Mouse (Mus musculus) CH12.LX (cell line): Measurements from ENCODE around the gene Nectin2. TPM values are rescaled to one million over a fixed set of nuclear protein-coding genes. Genes with fewer than 3 reads are reported as not detected.

Experiments
- DNase-seq: peaks from one replicate; pipeline ENCODE4 v3.0.0-alpha.2; 2013; ENCODE audit errors: extremely low read depth
- H3K27ac ChIP-seq: 2 replicates; pipeline ENCODE4 v1.5.1; 2012; ENCODE audit warnings: low read depth, mild to moderate bottlenecking, control low read depth, moderate library complexity; ENCODE audit not compliant: insufficient read depth
- H3K27me3 ChIP-seq: replicated peaks from 2 replicates; pipeline ENCODE3; 2012; ENCODE audit warnings: inconsistent platforms
- H3K36me3 ChIP-seq, 2 experiments: replicated peaks in 1 of 2; 2 replicates each; pipeline versions ENCODE3 to v1.6.1; 2012; ENCODE audit warnings: inconsistent platforms in 1 of 2, low read length in 1 of 2, mild to moderate bottlenecking in 1 of 2, mixed read lengths in 1 of 2, moderate library complexity in 1 of 2; ENCODE audit not compliant: control insufficient read depth in 1 of 2, insufficient read depth in 1 of 2
- H3K4me1 ChIP-seq, 2 experiments: 2 replicates each; pipeline ENCODE4 v1.6.1; 2012; ENCODE audit warnings: inconsistent platforms in 1 of 2, moderate library complexity in 1 of 2; ENCODE audit not compliant: insufficient read depth in 2 of 2, control insufficient read depth in 1 of 2
- H3K4me2 ChIP-seq: 2 replicates; pipeline ENCODE4 v1.6.1; 2012; ENCODE audit warnings: low read depth, mild to moderate bottlenecking, control low read depth; ENCODE audit not compliant: poor library complexity, insufficient read depth, severe bottlenecking
- H3K4me3 ChIP-seq, 3 experiments: fragments of 150-350 bp in 1 of 3; sonication (generic) in 1 of 3; replicated peaks in 1 of 3; 2 replicates each; pipeline versions ENCODE3 to v1.5.1; 2011 to 2012; ENCODE audit warnings: low read depth in 2 of 3, low read length in 2 of 3, mild to moderate bottlenecking in 2 of 3, moderate library complexity in 2 of 3, control low read depth in 1 of 3, improper control_type of control experiment in 1 of 3, inconsistent platforms in 1 of 3, mixed read lengths in 1 of 3; ENCODE audit not compliant: poor library complexity in 1 of 3
- H3K79me2 ChIP-seq: replicated peaks from 2 replicates; pipeline ENCODE4 v1.6.1; 2012; ENCODE audit warnings: mild to moderate bottlenecking, moderate library complexity; ENCODE audit not compliant: control insufficient read depth, poor library complexity, insufficient read depth, severe bottlenecking; ENCODE audit errors: extremely low read depth
- H3K9ac ChIP-seq: 2 replicates; pipeline ENCODE4 v1.6.1; 2012; ENCODE audit warnings: low read depth, mild to moderate bottlenecking, control low read depth, moderate library complexity; ENCODE audit not compliant: insufficient read depth
- H3K9me3 ChIP-seq: replicated peaks from 2 replicates; pipeline ENCODE3; 2012; ENCODE audit warnings: low read length, inconsistent platforms, mixed read lengths
- BHLHE40 ChIP-seq: IDR thresholded peaks from 2 replicates; pipeline ENCODE4 v1.6.1; 2011; ENCODE audit warnings: mild to moderate bottlenecking, low read depth, low read length, improper control_type of control experiment
- CHD2 ChIP-seq: IDR thresholded peaks from 2 replicates; pipeline ENCODE4 v1.6.1; 2011; ENCODE audit warnings: low read length, improper control_type of control experiment
- CTCF ChIP-seq, 2 experiments: IDR thresholded peaks in 1 of 2; conservative IDR thresholded peaks in 1 of 2; 2 replicates each; pipeline ENCODE4 v1.5.1; 2011 to 2012; ENCODE audit warnings: low read depth in 2 of 2, low read length in 2 of 2, improper control_type of control experiment in 1 of 2, inconsistent platforms in 1 of 2, mild to moderate bottlenecking in 1 of 2, moderate library complexity in 1 of 2
- E2F4 ChIP-seq: IDR thresholded peaks from 2 replicates; pipeline ENCODE4 v1.6.1; 2011; ENCODE audit warnings: low read depth, low read length, improper control_type of control experiment; ENCODE audit not compliant: insufficient replicate concordance
- ELF1 ChIP-seq: IDR thresholded peaks from 2 replicates; pipeline ENCODE4 v1.6.1; 2014; ENCODE audit warnings: low read depth, mild to moderate bottlenecking, inconsistent platforms, low read length, improper control_type of control experiment
- GABPA ChIP-seq: IDR thresholded peaks from 2 replicates; pipeline ENCODE4 v1.6.1; 2012; ENCODE audit warnings: low read depth, low read length, improper control_type of control experiment, inconsistent platforms; ENCODE audit not compliant: insufficient replicate concordance
- IRF4 ChIP-seq: IDR thresholded peaks from 2 replicates; pipeline ENCODE4 v1.6.1; 2014; ENCODE audit warnings: low read depth, mild to moderate bottlenecking, inconsistent platforms, low read length, improper control_type of control experiment
- KAT2A ChIP-seq: IDR thresholded peaks from 2 replicates; pipeline ENCODE4 v1.6.1; 2012; ENCODE audit warnings: low read length, improper control_type of control experiment, inconsistent platforms; ENCODE audit not compliant: insufficient replicate concordance
- MAFK ChIP-seq: IDR thresholded peaks from 2 replicates; pipeline ENCODE4 v1.6.1; 2011; ENCODE audit warnings: low read length, improper control_type of control experiment; ENCODE audit not compliant: insufficient replicate concordance
- MAZ ChIP-seq: IDR thresholded peaks from 2 replicates; pipeline ENCODE4 v1.6.1; 2012; ENCODE audit warnings: low read depth, mild to moderate bottlenecking, inconsistent platforms, low read length, improper control_type of control experiment, moderate library complexity
- MEF2A ChIP-seq: IDR thresholded peaks from 2 replicates; pipeline ENCODE4 v1.6.1; 2014; ENCODE audit warnings: low read depth, mild to moderate bottlenecking, inconsistent platforms, low read length, improper control_type of control experiment, borderline replicate concordance
- MXI1 ChIP-seq: IDR thresholded peaks from 2 replicates; pipeline ENCODE4 v1.6.1; 2011; ENCODE audit warnings: mild to moderate bottlenecking, low read depth, low read length, improper control_type of control experiment
- NRF1 ChIP-seq: IDR thresholded peaks from 2 replicates; pipeline ENCODE4 v1.6.1; 2014; ENCODE audit warnings: low read depth, mild to moderate bottlenecking, inconsistent platforms, low read length, improper control_type of control experiment, moderate library complexity
- POLR2AphosphoS2 ChIP-seq: IDR thresholded peaks from 2 replicates; pipeline ENCODE4 v1.6.1; 2011; ENCODE audit warnings: low read depth, low read length, improper control_type of control experiment
- RCOR1 ChIP-seq: conservative IDR thresholded peaks from 2 replicates; pipeline ENCODE4 v1.6.1; 2012; ENCODE audit warnings: low read depth, mild to moderate bottlenecking, inconsistent platforms, low read length, improper control_type of control experiment
- TBP ChIP-seq: conservative IDR thresholded peaks from 2 replicates; pipeline ENCODE4 v1.6.1; 2011; ENCODE audit warnings: low read depth, low read length, improper control_type of control experiment
- USF2 ChIP-seq: conservative IDR thresholded peaks from 2 replicates; pipeline ENCODE4 v1.6.1; 2011; ENCODE audit warnings: low read depth, low read length, improper control_type of control experiment
- dilution Hi-C: fragments of 300-500 bp; cut with MboI; formaldehyde crosslinking; loops from 2 replicates; pipeline ENCODE4 v1.14.3; 2020; ENCODE audit warnings: low sequenced_read_pairs; ENCODE audit not compliant: extremely low pct_unique_long_range_greater_than_20kb, extremely low pct_ligation_motif_present
- in situ Hi-C: fragments of 300-500 bp; cut with MboI; formaldehyde crosslinking; loops from 3 replicates; pipeline ENCODE4 v1.14.3; 2019; ENCODE audit warnings: low sequenced_read_pairs, low pct_ligation_motif_present, low pct_unique_long_range_greater_than_20kb, mixed read lengths
- polyA plus RNA-seq: library from polyadenylated mRNA; unstranded; fragments of >175 nt; gene quantifications from 2 replicates; pipeline ENCODE4 v1.2.1, GENCODE M21; 2012; ENCODE audit warnings: low read depth; ENCODE audit not compliant: insufficient read length
- total RNA-seq, 2 experiments: library from RNA; depleted of rRNA; stranded (reverse); fragments of 300-350 nt in 1 of 2; fragments of >200 nt in 1 of 2; gene quantifications; 2 replicates each; pipeline ENCODE4 v1.2.3; 2012 to 2014

Gene Nectin2
- total and polyA plus RNA-seq, 3 experiments = 3.0 to 14.1 (median 6.3) TPM

GRCm38 (mm10) chr7:19719200-19719599 is 31.1 kb downstream of the Nectin2 start:
- DNase-seq = no peak
- Histone ChIP-seq H3K4me2 (no peak overlapping the region), H3K27ac (no peak overlapping the region), H3K9ac (no peak overlapping the region), H3K36me3 (peaks cover 1 to 5% of the 10 kb centered on the region in 2 experiments)
- dilution Hi-C loops = no loop called here
- TF ChIP-seq NRF1 (no peak), RCOR1 (no peak), E2F4 (no peak), MEF2A (no peak), USF2 (no peak), KAT2A (no peak), GABPA (no peak), CTCF (conservative IDR thresholded peaks at IDR 0.05 in 1 of 2, IDR thresholded peaks at IDR 0.05 in 1 of 2; ENCODE audit: low read depth in 2 of 2, low read length in 2 of 2) (no peak), POLR2AphosphoS2 (no peak), IRF4 (no peak), ELF1 (no peak), MAZ (no peak), TBP (no peak), BHLHE40 (no peak), CHD2 (no peak)
- TF ChIP-seq, all 38 proteins: peak for 0
- peaks cover 4 to 22% of the 10 kb centered on the region in 2 experiments; a peak in 3 of 4 replicates for H3K4me1 ChIP-seq
- in situ Hi-C loops = no loop called here
- no peaks in the 10 kb centered on the region for H3K27me3 ChIP-seq
- peaks cover 9% of the 10 kb centered on the region for H3K9me3 ChIP-seq
- peaks cover 9% of the 10 kb centered on the region for H3K79me2 ChIP-seq
- H3K4me3 ChIP-seq = no peak overlapping the region

- Histone ChIP-seq H3K36me3 (peaks cover 3 to 9% of the 10 kb centered on the region in 2 experiments), H3K4me2 (no peak overlapping the region), H3K4me1 (peaks cover 4 to 30% of the 10 kb centered on the region in 2 experiments; a peak in 3 of 4 replicates), H3K4me3 (no peak overlapping the region), H3K9ac (no peak overlapping the region), H3K27ac (no peak overlapping the region), H3K27me3 (no peaks in the 10 kb centered on the region), H3K79me2 (peaks cover 17% of the 10 kb centered on the region), H3K9me3 (peaks cover 9% of the 10 kb centered on the region)
- in situ Hi-C loops (no loop called here), dilution Hi-C loops (no loop called here)
- DNase-seq = no peak
- TF ChIP-seq MAFK (peak; percentile 63; the same call in 1 of the 2 replicates), MXI1 (no peak)
Observed at GRCm38 (mm10) chr7:19718297-19718952, 31.9 kb downstream of the Nectin2 start.
